Mouse (Mus musculus) ovary, adult 2 months (tissue): ENCODE data around the gene Fam213a. TPM values are rescaled to one million over a fixed set of nuclear protein-coding genes. Genes with fewer than 3 reads are reported as not detected.

ENCODE experiments used
- polyA plus RNA-seq: library from polyadenylated mRNA; depleted of rRNA; stranded (reverse); fragments of >200 nt; gene quantifications from 2 replicates; pipeline ENCODE4 v1.2.3, GENCODE M21; 2012; rRNA removed

The Fam213a gene
- polyA plus RNA-seq, result 37.0 and 40.5 TPM in 2 replicates

GRCm38 (mm10) chr14:41013630-41014613 lies at the start of gene Fam213a:
Gene Fam213a, minus strand, starts transcription at chr14:41013788.

GRCm38 (mm10) chr14:40966392-40966861 lies 47.2 kb downstream of the Fam213a start, which contains the start of gene Tspan14:
Gene Tspan14, minus strand, starts transcription at chr14:40966807.

Other genes with a start within 250 kb of the Fam213a start
- gene Sh2d4b, start 120.5 kb downstream of the Fam213a start, polyA plus RNA-seq, result 0.79 and 1.4 TPM in 2 replicates
- gene Tspan14, start 47.0 kb downstream of the Fam213a start, polyA plus RNA-seq, result 90.7 and 91.7 TPM in 2 replicates
- gene Dydc2, start 55.4 kb upstream of the Fam213a start, polyA plus RNA-seq, result not detected in 2 replicates
- not detected in 2 replicates for gene Dydc1, start 59.1 kb upstream of the Fam213a start, polyA plus RNA-seq
- 1.0 and 1.7 TPM in 2 replicates for gene Mat1a, start 91.2 kb upstream of the Fam213a start, polyA plus RNA-seq
- not detected in 2 replicates for gene Sftpa1, start 118.0 kb upstream of the Fam213a start, polyA plus RNA-seq
- gene Mbl1, start 137.7 kb upstream of the Fam213a start, polyA plus RNA-seq, result not detected in 2 replicates
- gene Sftpd, start 171.4 kb upstream of the Fam213a start, polyA plus RNA-seq, result 3.3 and 3.6 TPM in 2 replicates